Mouse (Mus musculus) stomach, postnatal 0 days (tissue): ENCODE measurements around the gene Qk. TPM values are rescaled to one million over a fixed set of nuclear protein-coding genes. Genes with fewer than 3 reads are reported as not detected.

Source experiments
- ATAC-seq: fragments of 200-750 bp; cut with Nextera tagmentation; 2 replicates; pipeline ENCODE4 v1.8.0; 2017; ENCODE audit not compliant: low FRiP score, low TSS enrichment
- DNase-seq: peaks from one replicate; pipeline ENCODE4 v3.0.0-alpha.2; 2016; ENCODE audit warnings: low spot score
- H3K27ac ChIP-seq: fragments of 300-500 bp; sonication (generic); replicated peaks from 2 replicates; pipeline ENCODE4 v1.5.1; 2014; ENCODE audit warnings: mild to moderate bottlenecking, control low read depth
- H3K27me3 ChIP-seq: fragments of 300-500 bp; sonication (generic); 2 replicates; pipeline ENCODE4 v1.6.1; 2014; ENCODE audit warnings: low read length; ENCODE audit not compliant: control insufficient read depth, insufficient read depth
- H3K36me3 ChIP-seq: fragments of 300-500 bp; sonication (generic); 2 replicates; pipeline ENCODE4 v1.6.1; 2014; ENCODE audit warnings: low read length, mixed read lengths; ENCODE audit not compliant: control insufficient read depth, insufficient read depth
- H3K4me1 ChIP-seq: fragments of 300-500 bp; sonication (generic); replicated peaks from 2 replicates; pipeline ENCODE4 v1.6.1; 2014; ENCODE audit warnings: antibody characterized with exemption; ENCODE audit not compliant: control insufficient read depth, insufficient read depth
- H3K4me2 ChIP-seq: fragments of 300-500 bp; sonication (generic); replicated peaks from 2 replicates; pipeline ENCODE4 v1.6.1; 2014; ENCODE audit warnings: low read depth, mild to moderate bottlenecking, control low read depth, moderate library complexity
- H3K4me3 ChIP-seq: fragments of 300-500 bp; sonication (generic); 2 replicates; pipeline ENCODE4 v1.5.1; 2014; ENCODE audit warnings: low read depth, low read length, control low read depth
- H3K9ac ChIP-seq: fragments of 300-500 bp; sonication (generic); 2 replicates; pipeline ENCODE4 v1.6.1; 2014; ENCODE audit warnings: mild to moderate bottlenecking, low read length, control low read depth, mixed read lengths
- H3K9me3 ChIP-seq: fragments of 300-500 bp; sonication (generic); 2 replicates; pipeline ENCODE4 v1.6.1; 2016; ENCODE audit warnings: low read length; ENCODE audit not compliant: control insufficient read depth
- CTCF ChIP-seq: IDR thresholded peaks from 2 replicates; pipeline ENCODE4 v1.5.1; 2016; ENCODE audit warnings: antibody characterized with exemption, low read depth, mild to moderate bottlenecking, moderate library complexity
- EP300 ChIP-seq: optimal IDR thresholded peaks from 2 replicates; pipeline ENCODE3; 2016; ENCODE audit warnings: antibody characterized with exemption
- whole genome bisulfite sequencing: fragments of 180-500 bp; shearing (Covaris S2); extraction: QIAGEN DNeasy Blood & Tissue Kit; methylation state at CpG from one replicate; pipeline ENCODE4 v1.1.7; 2014; 5-methylcytosine and 5-hydroxymethylcytosine counted together
- polyA plus RNA-seq: library from polyadenylated mRNA; unstranded; fragments of >200 nt; fragmentation: Nextera tagmentation; extraction: Ambion mirVana; gene quantifications from 2 replicates; pipeline ENCODE4 v1.2.1, GENCODE M21; 2015

The Qk gene
- polyA plus RNA-seq, 1 experiment from 2014 or later, result 9.7 TPM

- ATAC-seq (no peak), DNase-seq (peak; percentile 8)
- Histone ChIP-seq H3K4me2 (peak overlapping the region; percentile 67), H3K9ac (no peak overlapping the region), H3K9me3 (no peaks in the 10 kb centered on the region), H3K27ac (no peak overlapping the region; the same call in 1 of the 2 replicates), H3K36me3 (no peaks in the 10 kb centered on the region), H3K4me1 (no peaks in the 10 kb centered on the region), H3K4me3 (peak overlapping the region; percentile 40), H3K27me3 (no peaks in the 10 kb centered on the region)
- no peak for TF ChIP-seq EP300
- no peak for TF ChIP-seq CTCF
- 31% methylated on average over 16 of the region's 16 CpGs for WGBS
These were observed 16.3 kb upstream of the Qk start for GRCm38 (mm10) chr17:10335809-10336499.

GRCm38 (mm10) chr17:10334957-10335690 lies 15.5 kb upstream of the Qk start:
- Histone ChIP-seq H3K4me2 (peak overlapping the region; percentile 67), H3K9ac (peak overlapping the region; percentile 32), H3K4me1 (no peaks in the 10 kb centered on the region), H3K27ac (peak overlapping the region; percentile 37), H3K9me3 (no peaks in the 10 kb centered on the region), H3K36me3 (no peaks in the 10 kb centered on the region), H3K4me3 (peak overlapping the region; percentile 40), H3K27me3 (no peaks in the 10 kb centered on the region)
- 1% methylated on average over 31 of the region's 31 CpGs for WGBS
- peak; percentile 55 for DNase-seq
- peak; percentile 73; the same call in 1 of the 2 replicates for ATAC-seq
- TF ChIP-seq CTCF, result peak; percentile 50
- no peak for TF ChIP-seq EP300

GRCm38 (mm10) chr17:10334481-10334880 lies 14.8 kb upstream of the Qk start:
- DNase-seq (no peak), ATAC-seq (no peak)
- no peak overlapping the region for H3K9ac ChIP-seq
- H3K27me3 ChIP-seq, result no peaks in the 10 kb centered on the region
- peak overlapping the region; percentile 40; the same call in 1 of the 2 replicates for H3K4me3 ChIP-seq
- no peaks in the 10 kb centered on the region for H3K36me3 ChIP-seq
- TF ChIP-seq CTCF (no peak), EP300 (no peak)
- no peaks in the 10 kb centered on the region for H3K4me1 ChIP-seq
- WGBS, result 20% methylated on average over 1 of the region's 1 CpGs
- peak overlapping the region; percentile 67 for H3K4me2 ChIP-seq
- H3K27ac ChIP-seq, result no peak overlapping the region; the same call in 1 of the 2 replicates
- no peaks in the 10 kb centered on the region for H3K9me3 ChIP-seq

GRCm38 (mm10) chr17:10333321-10333720 lies 13.7 kb upstream of the Qk start:
- no peak for DNase-seq
- no peaks in the 10 kb centered on the region for H3K4me1 ChIP-seq
- H3K4me3 ChIP-seq, result no peak overlapping the region
- H3K36me3 ChIP-seq, result no peaks in the 10 kb centered on the region
- H3K9ac ChIP-seq, result no peak overlapping the region
- no peak for ATAC-seq
- H3K27me3 ChIP-seq, result no peaks in the 10 kb centered on the region
- no peak overlapping the region for H3K27ac ChIP-seq
- H3K9me3 ChIP-seq, result no peaks in the 10 kb centered on the region
- WGBS, result 93% methylated on average over 8 of the region's 8 CpGs
- TF ChIP-seq EP300 (no peak), CTCF (no peak)
- H3K4me2 ChIP-seq, result no peak overlapping the region

GRCm38 (mm10) chr17:10332127-10332526 lies 12.5 kb upstream of the Qk start:
- ATAC-seq (no peak), DNase-seq (no peak)
- WGBS, result 65% methylated on average over 3 of the region's 3 CpGs
- H3K9ac ChIP-seq, result no peak overlapping the region
- no peaks in the 10 kb centered on the region for H3K4me1 ChIP-seq
- no peak overlapping the region for H3K27ac ChIP-seq
- no peaks in the 10 kb centered on the region for H3K9me3 ChIP-seq
- no peaks in the 10 kb centered on the region for H3K27me3 ChIP-seq
- no peak overlapping the region for H3K4me2 ChIP-seq
- no peak overlapping the region for H3K4me3 ChIP-seq
- H3K36me3 ChIP-seq, result no peaks in the 10 kb centered on the region
- TF ChIP-seq EP300 (no peak), CTCF (no peak)

GRCm38 (mm10) chr17:10329461-10329860 lies 9.8 kb upstream of the Qk start:
- DNase-seq, result no peak
- 65% methylated on average over 5 of the region's 5 CpGs for WGBS

More at GRCm38 (mm10) chr17:10329461-10329860, 9.8 kb upstream of the Qk start:
- Histone ChIP-seq H3K4me1 (no peaks in the 10 kb centered on the region), H3K36me3 (no peaks in the 10 kb centered on the region), H3K9me3 (no peaks in the 10 kb centered on the region), H3K27ac (no peak overlapping the region), H3K27me3 (no peaks in the 10 kb centered on the region), H3K4me3 (no peak overlapping the region), H3K9ac (no peak overlapping the region), H3K4me2 (no peak overlapping the region)
- no peak for ATAC-seq
- no peak for TF ChIP-seq CTCF
- no peak for TF ChIP-seq EP300
